Mouse (Mus musculus): ENCODE data around the gene Timm8a2. TPM values are rescaled to one million over a fixed set of nuclear protein-coding genes. Genes with fewer than 3 reads are reported as not detected.
"Not testable (repeated sequence)": the region's sequence is repeated elsewhere in the genome, so short reads cannot be mapped to it uniquely, and the experiment has no call there.

Gene Timm8a2
- polyA plus RNA-seq, 1 experiment from 2014 or later = not detected

DNA sequence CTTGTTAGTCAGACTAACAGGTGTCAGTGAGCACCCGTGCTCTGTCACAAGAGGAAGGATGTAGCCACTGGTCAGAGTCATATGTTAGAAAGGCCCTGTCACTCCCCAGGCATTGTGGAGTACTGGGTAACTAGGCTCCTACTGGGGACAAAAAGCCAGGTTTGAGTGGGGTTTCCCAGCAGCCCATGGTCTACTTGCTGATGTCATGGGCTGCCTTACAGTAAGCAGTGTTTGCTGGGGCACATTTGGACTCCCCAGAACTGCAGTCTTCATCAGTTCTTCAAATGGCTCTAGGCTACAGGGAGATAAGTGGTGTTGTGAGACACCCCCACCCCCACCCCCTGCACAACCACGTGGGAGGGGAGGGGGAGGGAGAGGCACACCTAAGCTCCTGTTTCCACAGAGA is 23.5 kb downstream of the Timm8a2 start:
- Histone ChIP-seq H3K4me1 (ENCODE audit: control insufficient read depth, insufficient read depth, low read length) (no peaks in the 10 kb centered on the region), H3K36me3 (ENCODE audit: control insufficient read depth, insufficient read depth, low read length) (no peaks in the 10 kb centered on the region), H3K4me2 (ENCODE audit: low read depth) (no peak overlapping the region), H3K27ac (ENCODE audit: low read depth, low read length) (no peak overlapping the region), H3K9ac (ENCODE audit: low read length) (no peak overlapping the region), H3K27me3 (ENCODE audit: control insufficient read depth, insufficient read depth, low read length) (no peaks in the 10 kb centered on the region), H3K4me3 (ENCODE audit: low read depth, low read length) (no peak overlapping the region), H3K9me3 (ENCODE audit: control insufficient read depth, low read length) (no peaks in the 10 kb centered on the region)
- ATAC-seq (ENCODE audit: insufficient read depth, low FRiP score, low TSS enrichment) = no peak
- no peak for DNase-seq (ENCODE audit: low spot score)
- 47% methylated on average over 2 of the region's 2 CpGs for WGBS

DNA sequence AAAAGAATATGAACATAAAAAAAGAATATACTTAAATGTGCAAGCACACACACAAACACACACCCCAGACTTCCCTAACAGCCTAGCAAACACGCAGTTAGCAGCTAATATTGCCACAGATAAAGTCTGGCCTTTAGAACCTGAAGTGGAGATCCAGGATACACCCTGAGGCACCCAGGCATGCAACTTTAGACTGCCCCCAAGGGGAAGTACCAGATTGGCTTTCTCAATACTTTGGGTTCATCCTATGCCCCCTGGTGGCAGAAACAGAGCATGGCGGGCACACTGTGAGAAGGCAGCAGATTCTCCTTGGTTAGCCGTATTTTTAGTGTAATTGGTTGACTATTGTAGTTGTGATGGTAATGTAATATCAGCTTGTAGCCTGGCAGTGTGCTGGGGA is 26.2 kb downstream of the Timm8a2 start:
- no peak overlapping the region for H3K4me2 ChIP-seq (ENCODE audit: low read depth)
- no peak overlapping the region for H3K27ac ChIP-seq (ENCODE audit: low read depth, low read length)
- peak; percentile 81 for DNase-seq (ENCODE audit: low spot score)
- no peak overlapping the region for H3K4me3 ChIP-seq (ENCODE audit: low read depth, low read length)
- H3K27me3 ChIP-seq (ENCODE audit: control insufficient read depth, insufficient read depth, low read length) = no peaks in the 10 kb centered on the region
- no peaks in the 10 kb centered on the region for H3K36me3 ChIP-seq (ENCODE audit: control insufficient read depth, insufficient read depth, low read length)
- peak; percentile 54; the same call in 1 of the 2 replicates for ATAC-seq (ENCODE audit: insufficient read depth, low FRiP score, low TSS enrichment)
- 8% methylated on average over 3 of the region's 3 CpGs for WGBS
- no peak overlapping the region for H3K9ac ChIP-seq (ENCODE audit: low read length)
- H3K4me1 ChIP-seq (ENCODE audit: control insufficient read depth, insufficient read depth, low read length) = no peaks in the 10 kb centered on the region
- no peaks in the 10 kb centered on the region for H3K9me3 ChIP-seq (ENCODE audit: control insufficient read depth, low read length)

DNA sequence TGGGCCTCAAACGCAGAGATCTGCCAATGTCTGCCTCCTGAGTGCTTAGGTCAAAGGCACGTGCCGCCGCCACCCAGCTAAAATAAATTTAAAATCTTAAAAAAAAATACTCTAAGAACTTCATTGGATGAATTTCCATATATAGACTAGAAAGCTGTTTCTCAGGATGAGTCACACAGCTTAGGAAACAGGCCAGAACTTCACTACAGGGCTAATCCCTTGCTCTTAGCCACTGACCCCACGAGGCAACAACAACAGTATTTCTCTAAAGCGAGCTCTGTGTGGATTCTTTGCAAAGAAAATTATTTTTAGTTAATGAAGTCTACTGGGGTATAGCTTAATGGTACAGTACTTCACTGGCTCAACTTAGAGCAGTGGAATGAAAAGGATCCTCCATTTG is 26.9 kb downstream of the Timm8a2 start:
- no peaks in the 10 kb centered on the region for H3K9me3 ChIP-seq (ENCODE audit: control insufficient read depth, low read length)
- no peak overlapping the region for H3K4me2 ChIP-seq (ENCODE audit: low read depth)
- H3K36me3 ChIP-seq (ENCODE audit: control insufficient read depth, insufficient read depth, low read length) = no peaks in the 10 kb centered on the region
- no peak overlapping the region for H3K9ac ChIP-seq (ENCODE audit: low read length)
- WGBS = 94% methylated on average over 6 of the region's 6 CpGs
- H3K4me3 ChIP-seq (ENCODE audit: low read depth, low read length) = no peak overlapping the region
- ATAC-seq (ENCODE audit: insufficient read depth, low FRiP score, low TSS enrichment) = no peak
- H3K4me1 ChIP-seq (ENCODE audit: control insufficient read depth, insufficient read depth, low read length) = no peaks in the 10 kb centered on the region
- H3K27me3 ChIP-seq (ENCODE audit: control insufficient read depth, insufficient read depth, low read length) = no peaks in the 10 kb centered on the region
- no peak for DNase-seq (ENCODE audit: low spot score)
- no peak overlapping the region for H3K27ac ChIP-seq (ENCODE audit: low read depth, low read length)

DNA sequence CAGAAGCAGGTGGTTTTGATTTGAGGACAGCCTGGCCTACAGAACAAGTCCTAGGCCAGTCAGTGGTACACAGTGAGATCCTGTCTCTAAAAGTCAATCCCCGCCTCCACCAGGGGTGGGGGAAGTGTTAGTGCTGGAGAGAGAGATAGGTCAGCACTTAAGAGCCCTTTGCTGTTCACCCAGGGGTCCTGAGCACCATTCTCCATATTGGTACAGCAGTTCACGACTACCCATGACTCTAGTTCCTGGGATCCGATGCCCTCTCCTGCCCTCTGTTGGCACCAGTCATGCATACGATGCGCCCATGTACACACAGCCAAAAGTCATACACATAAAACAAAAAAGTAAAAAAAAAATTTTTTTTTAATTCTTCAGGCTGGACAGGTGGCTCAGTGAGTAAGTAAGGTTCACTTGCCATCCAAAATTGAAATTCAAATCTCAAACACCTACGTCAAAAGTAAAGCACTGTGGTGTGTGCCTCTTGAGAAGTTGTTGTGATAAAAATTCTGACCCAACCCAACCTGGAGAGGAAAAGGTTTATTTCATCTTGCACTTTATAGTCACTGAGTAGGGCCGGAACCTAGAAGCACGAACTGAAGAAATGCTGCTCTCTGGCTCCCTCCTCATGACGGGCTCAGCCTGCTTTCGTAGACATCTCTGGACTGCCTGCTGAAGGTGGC is 28.1 kb downstream of the Timm8a2 start:
- WGBS = 83% methylated on average over 10 of the region's 10 CpGs

DNA sequence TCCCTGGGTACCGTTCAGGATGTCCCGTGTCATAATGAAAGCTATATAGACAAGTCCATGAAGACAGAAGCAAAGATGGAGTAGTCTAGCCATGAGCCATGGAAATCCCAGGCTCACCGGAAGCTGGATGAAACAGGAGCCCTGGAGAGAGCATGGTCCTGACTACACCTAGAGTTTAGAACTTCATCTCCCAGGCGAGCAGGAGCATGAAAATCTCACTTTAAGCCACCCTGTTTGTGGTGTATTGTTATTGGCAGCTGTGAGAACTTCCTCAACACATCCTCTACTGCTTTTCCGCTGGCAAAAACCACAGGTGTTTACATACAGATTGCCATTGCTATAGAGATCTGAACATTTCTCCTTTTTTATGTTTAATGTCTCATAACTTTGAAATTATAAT is 29.1 kb downstream of the Timm8a2 start:
- Histone ChIP-seq H3K9ac (ENCODE audit: low read length) (no peak overlapping the region), H3K9me3 (ENCODE audit: control insufficient read depth, low read length) (no peaks in the 10 kb centered on the region), H3K4me3 (ENCODE audit: low read depth, low read length) (no peak overlapping the region), H3K27me3 (ENCODE audit: control insufficient read depth, insufficient read depth, low read length) (no peaks in the 10 kb centered on the region), H3K4me1 (ENCODE audit: control insufficient read depth, insufficient read depth, low read length) (no peaks in the 10 kb centered on the region), H3K36me3 (ENCODE audit: control insufficient read depth, insufficient read depth, low read length) (no peaks in the 10 kb centered on the region), H3K4me2 (ENCODE audit: low read depth) (no peak overlapping the region), H3K27ac (ENCODE audit: low read depth, low read length) (no peak overlapping the region)
- WGBS = 76% methylated on average over 5 of the region's 5 CpGs
- ATAC-seq (ENCODE audit: insufficient read depth, low FRiP score, low TSS enrichment) (no peak), DNase-seq (ENCODE audit: low spot score) (no peak)

More for the DNA sequence above, 28.1 kb downstream of the Timm8a2 start:
- Histone ChIP-seq H3K27me3 (ENCODE audit: control insufficient read depth, insufficient read depth, low read length) (no peaks in the 10 kb centered on the region), H3K36me3 (ENCODE audit: control insufficient read depth, insufficient read depth, low read length) (no peaks in the 10 kb centered on the region), H3K9me3 (ENCODE audit: control insufficient read depth, low read length) (no peaks in the 10 kb centered on the region), H3K27ac (ENCODE audit: low read depth, low read length) (no peak overlapping the region), H3K4me3 (ENCODE audit: low read depth, low read length) (no peak overlapping the region), H3K4me2 (ENCODE audit: low read depth) (no peak overlapping the region), H3K4me1 (ENCODE audit: control insufficient read depth, insufficient read depth, low read length) (no peaks in the 10 kb centered on the region), H3K9ac (ENCODE audit: low read length) (no peak overlapping the region)
- no peak for ATAC-seq (ENCODE audit: insufficient read depth, low FRiP score, low TSS enrichment)
- DNase-seq (ENCODE audit: low spot score) = no peak

DNA sequence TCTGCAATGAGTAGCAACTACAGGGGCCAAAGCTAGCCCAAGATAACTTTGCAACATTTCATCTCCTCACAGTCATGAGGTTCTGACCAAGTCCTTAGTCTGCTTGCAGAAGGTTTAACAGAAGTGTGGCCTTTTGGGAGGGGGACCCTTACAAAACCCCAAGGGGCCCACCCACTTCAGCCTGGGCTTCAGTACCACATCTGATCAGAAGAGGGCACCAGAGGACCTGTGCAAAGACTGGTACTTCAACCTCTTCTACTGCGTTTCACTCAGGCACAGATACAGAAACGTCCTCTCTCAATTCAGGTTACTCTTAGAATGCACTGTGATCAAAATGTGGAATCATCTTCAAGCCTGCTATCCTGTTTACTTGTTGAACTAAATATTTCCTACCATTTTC is 30.0 kb downstream of the Timm8a2 start:
- Histone ChIP-seq H3K27me3 (ENCODE audit: control insufficient read depth, insufficient read depth, low read length) (no peaks in the 10 kb centered on the region), H3K9ac (ENCODE audit: low read length) (no peak overlapping the region), H3K36me3 (ENCODE audit: control insufficient read depth, insufficient read depth, low read length) (no peaks in the 10 kb centered on the region), H3K9me3 (ENCODE audit: control insufficient read depth, low read length) (no peaks in the 10 kb centered on the region), H3K4me1 (ENCODE audit: control insufficient read depth, insufficient read depth, low read length) (no peaks in the 10 kb centered on the region), H3K4me3 (ENCODE audit: low read depth, low read length) (no peak overlapping the region), H3K27ac (ENCODE audit: low read depth, low read length) (no peak overlapping the region), H3K4me2 (ENCODE audit: low read depth) (no peak overlapping the region)
- ATAC-seq (ENCODE audit: insufficient read depth, low FRiP score, low TSS enrichment) (no peak), DNase-seq (ENCODE audit: low spot score) (peak; percentile 66)
- whole genome bisulfite sequencing = 11% methylated on average over 2 of the region's 2 CpGs

DNA sequence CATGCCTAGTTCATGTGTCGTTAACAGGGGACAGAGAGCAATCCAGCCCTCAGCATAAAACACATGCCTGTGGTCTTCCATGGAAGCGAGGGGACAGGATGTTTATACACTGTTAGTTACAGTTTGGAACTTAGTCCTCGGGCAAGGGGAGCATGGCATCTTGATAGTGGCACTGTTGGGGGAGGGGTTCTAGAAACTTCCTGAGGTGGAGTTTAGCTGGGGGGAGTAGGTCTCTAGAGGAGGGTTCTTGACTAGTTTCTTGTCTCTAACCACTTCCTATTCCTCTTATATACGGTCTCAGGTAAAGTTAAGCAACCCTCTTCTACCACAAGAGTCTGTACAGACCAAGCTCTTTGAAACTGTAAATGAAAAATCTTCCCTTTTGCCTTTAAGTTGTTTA is 31.8 kb downstream of the Timm8a2 start:
- H3K27me3 ChIP-seq (ENCODE audit: control insufficient read depth, insufficient read depth, low read length) = no peaks in the 10 kb centered on the region
- no peak overlapping the region for H3K4me2 ChIP-seq (ENCODE audit: low read depth)
- no peak for DNase-seq (ENCODE audit: low spot score)
- WGBS = 81% methylated on average over 4 of the region's 4 CpGs
- no peak overlapping the region for H3K27ac ChIP-seq (ENCODE audit: low read depth, low read length)
- no peaks in the 10 kb centered on the region for H3K36me3 ChIP-seq (ENCODE audit: control insufficient read depth, insufficient read depth, low read length)
- no peak for ATAC-seq (ENCODE audit: insufficient read depth, low FRiP score, low TSS enrichment)
- no peaks in the 10 kb centered on the region for H3K9me3 ChIP-seq (ENCODE audit: control insufficient read depth, low read length)
- no peak overlapping the region for H3K9ac ChIP-seq (ENCODE audit: low read length)
- no peaks in the 10 kb centered on the region for H3K4me1 ChIP-seq (ENCODE audit: control insufficient read depth, insufficient read depth, low read length)
- H3K4me3 ChIP-seq (ENCODE audit: low read depth, low read length) = no peak overlapping the region

DNA sequence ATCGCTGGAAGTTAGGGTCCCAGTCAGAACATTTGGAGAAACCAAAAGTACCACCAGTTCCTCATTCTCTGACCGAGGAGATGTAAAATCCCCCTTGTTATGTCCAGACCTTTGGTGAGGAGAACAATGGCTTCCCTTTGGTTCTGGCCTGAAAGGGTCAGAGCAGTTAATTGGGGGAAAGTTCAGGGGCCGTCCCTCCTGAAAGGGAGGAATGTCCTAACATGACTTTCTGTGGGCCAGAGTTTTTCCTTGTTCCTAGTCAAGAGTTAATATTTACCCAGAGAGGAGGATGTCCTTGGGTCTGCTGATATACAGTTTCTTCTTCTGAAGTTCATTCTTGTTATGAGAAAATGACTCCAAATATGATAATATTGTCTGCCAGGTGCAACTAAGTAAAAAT is 33.6 kb downstream of the Timm8a2 start:
- H3K4me3 ChIP-seq (ENCODE audit: low read depth, low read length); H3K9me3 ChIP-seq (ENCODE audit: control insufficient read depth, low read length); H3K9ac ChIP-seq (ENCODE audit: low read length); H3K4me1 ChIP-seq (ENCODE audit: control insufficient read depth, insufficient read depth, low read length); DNase-seq (ENCODE audit: low spot score); ATAC-seq (ENCODE audit: insufficient read depth, low FRiP score, low TSS enrichment); H3K4me2 ChIP-seq (ENCODE audit: low read depth); H3K27me3 ChIP-seq (ENCODE audit: control insufficient read depth, insufficient read depth, low read length); H3K27ac ChIP-seq (ENCODE audit: low read depth, low read length); H3K36me3 ChIP-seq (ENCODE audit: control insufficient read depth, insufficient read depth, low read length): not testable (repeated sequence)
- 50% methylated on average over 3 of the region's 3 CpGs for WGBS

DNA sequence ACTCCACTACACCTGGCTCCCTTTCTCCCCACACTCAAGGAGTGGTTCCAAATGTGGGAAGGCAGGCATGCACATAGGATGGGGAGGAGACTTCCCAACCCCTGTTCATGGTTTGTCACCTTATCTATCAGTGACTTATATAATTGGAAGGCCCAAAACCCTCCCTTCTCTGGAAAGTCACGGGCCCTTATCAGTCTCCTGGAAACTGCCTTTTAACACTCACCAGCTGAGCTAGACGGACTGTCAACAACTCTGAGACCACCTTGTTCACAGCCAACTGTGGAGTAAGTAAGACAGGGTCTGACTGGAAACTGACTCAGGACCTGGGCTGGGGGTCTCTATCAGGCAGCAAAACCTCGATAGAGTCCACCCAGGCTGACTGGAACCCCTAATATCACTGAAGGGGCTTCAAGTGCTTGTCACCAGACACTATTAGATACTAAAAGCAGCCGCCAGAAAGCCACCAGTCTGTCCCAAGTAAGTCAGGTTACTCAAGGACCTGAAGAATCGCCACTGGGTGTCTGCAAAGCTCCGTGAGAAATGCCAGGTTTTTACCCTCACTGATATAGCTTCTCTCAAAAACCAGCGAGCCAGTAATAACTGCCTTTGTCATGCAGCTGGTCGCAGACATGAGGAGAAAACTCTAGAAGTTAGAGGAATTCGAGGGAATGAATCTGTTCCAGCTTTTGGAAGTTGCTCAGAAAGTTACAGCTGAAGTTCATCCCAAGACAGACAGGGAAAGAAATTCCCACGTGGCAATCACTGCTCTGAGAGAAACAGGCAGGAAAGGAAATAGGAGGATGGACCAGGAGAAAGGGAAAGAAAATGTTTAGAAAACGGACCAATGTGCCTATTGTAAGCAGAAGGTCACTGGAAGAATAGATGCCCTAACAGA is 34.6 kb downstream of the Timm8a2 start:
- Histone ChIP-seq H3K9me3 (ENCODE audit: control insufficient read depth, low read length) (no peaks in the 10 kb centered on the region), H3K9ac (ENCODE audit: low read length) (no peak overlapping the region), H3K4me3 (ENCODE audit: low read depth, low read length) (no peak overlapping the region), H3K27ac (ENCODE audit: low read depth, low read length) (no peak overlapping the region), H3K27me3 (ENCODE audit: control insufficient read depth, insufficient read depth, low read length) (no peaks in the 10 kb centered on the region), H3K36me3 (ENCODE audit: control insufficient read depth, insufficient read depth, low read length) (no peaks in the 10 kb centered on the region), H3K4me1 (ENCODE audit: control insufficient read depth, insufficient read depth, low read length) (no peaks in the 10 kb centered on the region), H3K4me2 (ENCODE audit: low read depth) (no peak overlapping the region)
- no peak for ATAC-seq (ENCODE audit: insufficient read depth, low FRiP score, low TSS enrichment)
- no peak for DNase-seq (ENCODE audit: low spot score)
- 63% methylated on average over 11 of the region's 11 CpGs for WGBS

All from neural tube, embryonic 11.5 days (tissue).